Mouse (Mus musculus) gastrocnemius, adult 8-10 months (tissue): ENCODE results near the gene Fmo5. TPM values are rescaled to one million over a fixed set of nuclear protein-coding genes. Genes with fewer than 3 reads are reported as not detected.
A peak's percentile ranks its signal among the peaks of the same experiment; 100 is the strongest.

Experiments
- DNase-seq, 2 experiments: peaks; one replicate each; pipeline ENCODE4 v3.0.0; 2022; ENCODE audit warnings: low spot score in 2 of 2
- total RNA-seq, 4 experiments: library from RNA; stranded (reverse); gene quantifications; 2 replicates each; pipeline ENCODE4 v1.2.4; 2022

The Fmo5 gene
- total RNA-seq: 1 to 10 TPM; 5.9 to 7.6 (median 7.5) TPM

GRCm38 (mm10) chr3:97628391-97629001 is at the start of gene Fmo5:
Fmo5 (plus strand) TSS chr3:97628804.
- peak; percentile 59 to 65 for DNase-seq

GRCm38 (mm10) chr3:97585383-97586160 is 43.0 kb upstream of the Fmo5 start:
- peak; percentile 51 to 53 for DNase-seq

GRCm38 (mm10) chr3:97587656-97588055 is 40.9 kb upstream of the Fmo5 start:
- no peak for DNase-seq

- DNase-seq: no peak
Measured at GRCm38 (mm10) chr3:97590699-97591098, 37.9 kb upstream of the Fmo5 start.

GRCm38 (mm10) chr3:97593089-97593488 is 35.5 kb upstream of the Fmo5 start:
- no peak for DNase-seq

- DNase-seq: no peak
Measured at GRCm38 (mm10) chr3:97594140-97594539, 34.5 kb upstream of the Fmo5 start.

GRCm38 (mm10) chr3:97595066-97595465 is 33.5 kb upstream of the Fmo5 start:
- no peak for DNase-seq

- no peak for DNase-seq
Measured at GRCm38 (mm10) chr3:97596796-97597195, 31.8 kb upstream of the Fmo5 start.

GRCm38 (mm10) chr3:97600050-97600832 is 28.4 kb upstream of the Fmo5 start:
- no peak for DNase-seq

- no peak for DNase-seq
Measured at GRCm38 (mm10) chr3:97609201-97609844, 19.3 kb upstream of the Fmo5 start.

- DNase-seq: peak; percentile 82 to 86
Measured at GRCm38 (mm10) chr3:97609845-97610410, 18.7 kb upstream of the Fmo5 start, which contains the start of gene Chd1l. Chd1l (minus strand) TSS chr3:97610203.

- no peak for DNase-seq
Measured at GRCm38 (mm10) chr3:97611021-97611420, 17.6 kb upstream of the Fmo5 start.

- no peak for DNase-seq
Measured at GRCm38 (mm10) chr3:97615154-97615553, 13.4 kb upstream of the Fmo5 start.

- no peak for DNase-seq
Measured at GRCm38 (mm10) chr3:97615933-97616332, 12.7 kb upstream of the Fmo5 start.

GRCm38 (mm10) chr3:97617091-97617825 is 11.3 kb upstream of the Fmo5 start:
- no peak for DNase-seq

- no peak for DNase-seq
Measured at GRCm38 (mm10) chr3:97617899-97618298, 10.7 kb upstream of the Fmo5 start.

GRCm38 (mm10) chr3:97620657-97621056 is 7.9 kb upstream of the Fmo5 start:
- no peak for DNase-seq

GRCm38 (mm10) chr3:97624611-97625010 is 4.0 kb upstream of the Fmo5 start:
- DNase-seq: no peak

GRCm38 (mm10) chr3:97627893-97628292 is 711 bp upstream of the Fmo5 start:
- DNase-seq: no peak

GRCm38 (mm10) chr3:97629941-97630340 is 1.3 kb downstream of the Fmo5 start:
- DNase-seq: no peak

GRCm38 (mm10) chr3:97630746-97631145 is 2.1 kb downstream of the Fmo5 start:
- no peak for DNase-seq
